In the genomic region with DNA sequence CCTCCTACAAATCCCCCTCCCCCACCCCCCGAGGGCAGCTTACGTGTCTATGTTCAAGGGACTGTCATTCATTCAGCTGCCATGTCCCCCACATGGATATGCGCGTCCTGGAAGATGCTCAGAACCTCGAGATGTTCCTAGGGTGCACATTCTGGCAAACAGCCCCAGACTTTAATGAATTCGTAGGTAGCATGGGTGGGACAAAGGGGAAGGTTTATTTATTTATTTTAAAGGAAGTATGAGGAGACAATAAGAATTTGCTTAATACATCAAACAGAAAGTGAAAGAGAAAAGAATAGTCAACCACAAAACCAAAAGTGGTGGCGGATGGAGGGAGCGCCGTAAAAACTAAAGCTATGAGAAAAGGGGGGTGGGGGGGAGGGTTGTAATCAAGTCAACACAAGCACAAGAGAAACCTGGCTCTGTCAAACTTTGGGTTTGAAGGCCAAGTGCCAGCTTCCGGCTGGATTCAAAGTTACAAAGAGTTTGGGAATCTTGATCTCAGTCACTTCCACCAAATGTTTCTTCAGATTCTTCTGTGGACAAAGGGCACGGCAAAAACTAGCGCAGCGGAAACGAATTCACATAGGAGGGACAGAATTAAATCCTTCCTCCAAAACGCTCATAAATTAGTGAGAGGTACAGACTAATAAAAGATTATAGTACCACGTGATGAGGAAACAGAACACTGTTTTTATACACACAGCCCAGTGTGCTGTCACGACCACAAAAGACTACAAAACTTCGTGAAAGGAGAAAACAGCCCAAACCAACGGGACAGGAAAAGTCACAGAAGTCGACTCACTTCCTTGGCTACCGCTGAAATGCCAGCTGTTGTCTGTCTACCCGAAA, we compare ENCODE assay signal across 10 mouse cellular contexts. TPM values are rescaled to one million over a fixed set of nuclear protein-coding genes. Genes with fewer than 3 reads are reported as not detected.
DNase-seq lines count a peak whose midpoint lies in the region; ATAC-seq and TF ChIP-seq lines count a peak whose summit lies in the region.
"Had no signal": no experiment of that assay in that cellular context is flagged by ENCODE, and none has a peak within 500 bp of the region (broad histone marks: within the 10 kb centered on the region; RNA-seq: fewer than 3 reads in every experiment).

No protein-coding gene starts in this region.

- H3K4me1 ChIP-seq in bone marrow macrophage, adult 2 months (ENCODE audit: control insufficient read depth, insufficient read depth, low read length) = peaks cover 27% of the 10 kb centered on the region
- 0 out of 2 replicates have a peak, but pooled peaks cover 3% of the 10 kb centered on the region for H3K4me1 ChIP-seq in limb, embryonic 14.5 days (ENCODE audit: control insufficient read depth, insufficient read depth, low read length)
- H3K4me1 ChIP-seq: embryonic facial prominence, embryonic 10.5 days; midbrain, embryonic 13.5 days had no signal

- DNase-seq in layer of hippocampus, adult 2 months (ENCODE audit: low spot score in 2 of 2) = no peak
- DNase-seq in layer of hippocampus, adult 11-12 months (ENCODE audit: low spot score) = no peak
- no peak for DNase-seq in limb, embryonic 14.5 days (ENCODE audit: low spot score)
- DNase-seq in spleen, postnatal 36 days (ENCODE audit: low spot score in 2 of 2) = peak; percentile 32 to 41
- DNase-seq in frontal cortex, postnatal 25 days (ENCODE audit: low spot score in 2 of 2) = no peak
- DNase-seq in retina, embryonic 14.5 days (ENCODE audit: low spot score) = no peak
- DNase-seq in left cerebral cortex, postnatal 14 days (ENCODE audit: low spot score in 2 of 2) = no peak

- H3K4me2 ChIP-seq in limb, embryonic 14.5 days (replicated peaks; ENCODE audit: low read depth, low read length, severe bottlenecking) = peak overlapping the region; percentile 30; the same call in 1 of the 2 replicates
- H3K4me2 ChIP-seq: midbrain, embryonic 13.5 days had no signal

- no peak for TF ChIP-seq CTCF in layer of hippocampus, adult 2 months (conservative IDR thresholded peaks at IDR 0.05)
- no peak for TF ChIP-seq CTCF in bone marrow macrophage, adult 2 months (IDR thresholded peaks at IDR 0.05; ENCODE audit: low read depth, low read length)

- WGBS in limb, embryonic 14.5 days = 55% methylated on average over 22 of the region's 22 CpGs

- peak overlapping the region; percentile 40; the same call in 1 of the 2 replicates for H3K27ac ChIP-seq in layer of hippocampus, adult 2 months
- peak overlapping the region; percentile 98 for H3K27ac ChIP-seq in bone marrow macrophage, adult 2 months (ENCODE audit: insufficient read depth, low read depth, low read length)
- H3K27ac ChIP-seq in limb, embryonic 14.5 days (replicated peaks; ENCODE audit: low read depth, low read length) = no peak overlapping the region
- H3K27ac ChIP-seq: embryonic facial prominence, embryonic 10.5 days; midbrain, embryonic 13.5 days had no signal

- TF ChIP-seq POLR2A in bone marrow macrophage, adult 2 months (IDR thresholded peaks at IDR 0.05; ENCODE audit: borderline replicate concordance, low read depth, low read length) = no peak
- no peak for TF ChIP-seq POLR2A in limb, embryonic 14.5 days (IDR thresholded peaks at IDR 0.05; ENCODE audit: borderline replicate concordance, extremely low read depth, insufficient read depth, insufficient read length)

- intact Hi-C loops in left cerebral cortex, postnatal 14 days (cut with DNase I) = loop anchor here (10.0 kb wide), 1 partner anchor 74 kb away; no protein-coding TSS in a partner anchor

- peak overlapping the region; percentile 36; the same call in 1 of the 2 replicates for H3K9ac ChIP-seq in limb, embryonic 14.5 days (ENCODE audit: low read depth, low read length, severe bottlenecking)
- H3K9ac ChIP-seq: midbrain, embryonic 13.5 days had no signal

- peak overlapping the region; percentile 42 for H3K4me3 ChIP-seq in layer of hippocampus, adult 2 months
- H3K4me3 ChIP-seq in bone marrow macrophage, adult 2 months (ENCODE audit: insufficient read depth, low read length) = peak overlapping the region; percentile 72
- peak overlapping the region; percentile 11 for H3K4me3 ChIP-seq in limb, embryonic 14.5 days (replicated peaks; ENCODE audit: low read length)
- H3K4me3 ChIP-seq: embryonic facial prominence, embryonic 10.5 days; midbrain, embryonic 13.5 days had no signal

- ATAC-seq in limb, embryonic 14.5 days (ENCODE audit: low FRiP score, low read depth) = 0 out of 2 replicates have a peak, but pooled peaks have one; percentile 23
- ATAC-seq: midbrain, embryonic 13.5 days had no signal

- no peaks in the 10 kb centered on the region for H3K9me3 ChIP-seq in limb, embryonic 14.5 days (ENCODE audit: control insufficient read depth, low read length)
- H3K9me3 ChIP-seq: embryonic facial prominence, embryonic 10.5 days; midbrain, embryonic 13.5 days had no signal

- no peaks in the 10 kb centered on the region for H3K36me3 ChIP-seq in limb, embryonic 14.5 days (ENCODE audit: control insufficient read depth, insufficient read depth, low read length)
- H3K36me3 ChIP-seq: embryonic facial prominence, embryonic 10.5 days; midbrain, embryonic 13.5 days had no signal

- H3K27me3 ChIP-seq in limb, embryonic 14.5 days (ENCODE audit: control insufficient read depth, insufficient read depth, low read length) = no peaks in the 10 kb centered on the region
- H3K27me3 ChIP-seq: midbrain, embryonic 13.5 days had no signal

RNA-seq across cellular contexts. Expression of a gene that starts 0.7 kb away (rescaled TPM):
- total RNA-seq in layer of hippocampus, adult 2 months (2021) = 1 to 10 TPM in 1 of 2 experiments, under 1 TPM in 1; 0.95 to 1.0 TPM
- polyA plus RNA-seq in bone marrow macrophage, adult 2 months (2012; ENCODE audit: insufficient read depth, insufficient read length, missing spikeins) = 19.2 and 22.6 TPM in 2 replicates
- polyA plus RNA-seq in limb, embryonic 14.5 days (2012; rRNA removed) = 1.7 and 3.1 TPM in 2 replicates
- 1.2 and 1.5 TPM in 2 replicates for polyA plus RNA-seq in limb, embryonic 14.5 days (2014; fragmentation: Nextera tagmentation; extraction: Ambion mirVana)
- 1 to 10 TPM in 1 of 2 experiments, under 1 TPM in 1; 0.70 to 1.8 TPM for total RNA-seq in left cerebral cortex, postnatal 14 days (2021)

RNA-seq across cellular contexts. Expression of a gene that starts 10.7 kb away (rescaled TPM):
- total RNA-seq in layer of hippocampus, adult 2 months (2021) = 1 to 10 TPM; 4.2 to 5.8 TPM
- 12.8 and 13.7 TPM in 2 replicates for polyA plus RNA-seq in bone marrow macrophage, adult 2 months (2012; ENCODE audit: insufficient read depth, insufficient read length, missing spikeins)
- 69.6 and 71.7 TPM in 2 replicates for polyA plus RNA-seq in limb, embryonic 14.5 days (2012; rRNA removed)
- polyA plus RNA-seq in limb, embryonic 14.5 days (2014; fragmentation: Nextera tagmentation; extraction: Ambion mirVana) = 51.7 and 52.9 TPM in 2 replicates
- total RNA-seq in left cerebral cortex, postnatal 14 days (2021) = 1 to 10 TPM; 4.8 to 5.9 TPM

RNA-seq across cellular contexts. Expression of a gene that starts 25.9 kb away (rescaled TPM):
- total RNA-seq in layer of hippocampus, adult 2 months (2021) = under 1 TPM; 0.44 to 0.59 TPM
- 73.1 and 78.0 TPM in 2 replicates for polyA plus RNA-seq in bone marrow macrophage, adult 2 months (2012; ENCODE audit: insufficient read depth, insufficient read length, missing spikeins)
- 2.2 TPM in 2 replicates for polyA plus RNA-seq in limb, embryonic 14.5 days (2012; rRNA removed)
- polyA plus RNA-seq in limb, embryonic 14.5 days (2014; fragmentation: Nextera tagmentation; extraction: Ambion mirVana) = 1.0 and 1.8 TPM in 2 replicates
- total RNA-seq in left cerebral cortex, postnatal 14 days (2021) = under 1 TPM in 1 of 2 experiments, not detected in 1; 0.15 TPM

Comparison
In these comparisons a context has a peak if more than half of its experiments do, and no peak if none do; other contexts are left out.
1. DNase-seq: peak in spleen, postnatal 36 days (2 of 2); none in layer of hippocampus, adult 2 months (0 of 2), layer of hippocampus, adult 11-12 months (single experiment), limb, embryonic 14.5 days (single experiment), frontal cortex, postnatal 25 days (0 of 2), retina, embryonic 14.5 days (single experiment) and left cerebral cortex, postnatal 14 days (0 of 2).
2. H3K4me3 ChIP-seq: peak in every context shown above with its lines; median percentile 72 in bone marrow macrophage, adult 2 months; 42 in layer of hippocampus, adult 2 months; 11 in limb, embryonic 14.5 days.